Mouse (Mus musculus) ES-Bruce4 (cell line): ENCODE data around the gene Uts2.

Experiments used
- CTCF ChIP-seq: IDR thresholded peaks from one replicate; pipeline ENCODE4 v1.8.1; 2011; ENCODE audit warnings: low read depth, low read length
- EP300 ChIP-seq: IDR thresholded peaks from 2 replicates; pipeline ENCODE4 v1.6.1; 2011; ENCODE audit warnings: low read depth, low read length; ENCODE audit not compliant: insufficient read depth
- POLR2A ChIP-seq: IDR thresholded peaks from one replicate; pipeline ENCODE4 v1.8.1; 2011; ENCODE audit warnings: low read length; ENCODE audit not compliant: insufficient read depth

- no peak for TF ChIP-seq EP300
- TF ChIP-seq CTCF: no peak
- TF ChIP-seq POLR2A: no peak
Measured at GRCm38 (mm10) chr4:151046524-151046923, 49.6 kb downstream of the Uts2 start.
